Mouse (Mus musculus): ENCODE measurements at regions not wholly inside any gene's neighbourhood (a gene's known extent, or its start where the extent isn't known, plus 50 kb on each side); places are given as distances from the start of the nearest gene placed in this dataset.

- H3K4me1 ChIP-seq (ENCODE audit: insufficient read depth, low read length) = peaks cover 9% of the 10 kb centered on the region; the same call in 1 of the 2 replicates
- peak overlapping the region; percentile 19 for H3K4me3 ChIP-seq (ENCODE audit: low read length)
- H3K27ac ChIP-seq = no peak overlapping the region
- H3K4me2 ChIP-seq (ENCODE audit: low read depth, low read length) = peak overlapping the region; percentile 47
- no peak for TF ChIP-seq CTCF (IDR thresholded peaks at IDR 0.05; ENCODE audit: low read depth)
- H3K27me3 ChIP-seq (ENCODE audit: insufficient read depth, low read length) = no peaks in the 10 kb centered on the region
- DNase-seq (ENCODE audit: low spot score) (peak; percentile 68), ATAC-seq (peak; percentile 55)
- H3K36me3 ChIP-seq (ENCODE audit: insufficient read depth, low read length) = no peaks in the 10 kb centered on the region
- H3K9me3 ChIP-seq (ENCODE audit: low read length) = no peaks in the 10 kb centered on the region
- peak overlapping the region; percentile 28 for H3K9ac ChIP-seq (replicated peaks; ENCODE audit: low read length)
- WGBS = 1% methylated on average over 23 of the region's 23 CpGs
These were observed 136.1 kb upstream of the Gli2 start for GRCm38 (mm10) chr1:119189461-119190066.

- Histone ChIP-seq H3K9ac (replicated peaks; ENCODE audit: low read length) (no peak overlapping the region), H3K27me3 (ENCODE audit: insufficient read depth, low read length) (no peaks in the 10 kb centered on the region), H3K9me3 (ENCODE audit: low read length) (no peaks in the 10 kb centered on the region), H3K4me2 (ENCODE audit: low read depth, low read length) (no peak overlapping the region), H3K27ac (no peak overlapping the region), H3K4me3 (ENCODE audit: low read length) (no peak overlapping the region), H3K36me3 (ENCODE audit: insufficient read depth, low read length) (no peaks in the 10 kb centered on the region), H3K4me1 (ENCODE audit: insufficient read depth, low read length) (peaks cover 8% of the 10 kb centered on the region; the same call in 1 of the 2 replicates)
- TF ChIP-seq CTCF (IDR thresholded peaks at IDR 0.05; ENCODE audit: low read depth) = no peak
- 87% methylated on average over 2 of the region's 2 CpGs for WGBS
- ATAC-seq (no peak), DNase-seq (ENCODE audit: low spot score) (no peak)
These were observed 133.9 kb upstream of the Gli2 start for GRCm38 (mm10) chr1:119187301-119187700.

- ATAC-seq = no peak
- Histone ChIP-seq H3K4me1 (ENCODE audit: insufficient read depth, low read length) (peaks cover 8% of the 10 kb centered on the region; the same call in 1 of the 2 replicates), H3K36me3 (ENCODE audit: insufficient read depth, low read length) (no peaks in the 10 kb centered on the region), H3K4me2 (ENCODE audit: low read depth, low read length) (no peak overlapping the region), H3K4me3 (ENCODE audit: low read length) (no peak overlapping the region), H3K27me3 (ENCODE audit: insufficient read depth, low read length) (no peaks in the 10 kb centered on the region), H3K9ac (replicated peaks; ENCODE audit: low read length) (no peak overlapping the region), H3K27ac (no peak overlapping the region), H3K9me3 (ENCODE audit: low read length) (no peaks in the 10 kb centered on the region)
- 80% methylated on average over 4 of the region's 4 CpGs for WGBS
- DNase-seq (ENCODE audit: low spot score) = no peak
- TF ChIP-seq CTCF (IDR thresholded peaks at IDR 0.05; ENCODE audit: low read depth) = no peak
These were observed 133.4 kb upstream of the Gli2 start for GRCm38 (mm10) chr1:119186856-119187255.

- Histone ChIP-seq H3K4me3 (ENCODE audit: low read length) (no peak overlapping the region), H3K4me1 (ENCODE audit: insufficient read depth, low read length) (no peaks in the 10 kb centered on the region), H3K4me2 (ENCODE audit: low read depth, low read length) (no peak overlapping the region), H3K27ac (no peak overlapping the region), H3K9me3 (ENCODE audit: low read length) (no peaks in the 10 kb centered on the region), H3K36me3 (ENCODE audit: insufficient read depth, low read length) (no peaks in the 10 kb centered on the region), H3K27me3 (ENCODE audit: insufficient read depth, low read length) (no peaks in the 10 kb centered on the region), H3K9ac (replicated peaks; ENCODE audit: low read length) (no peak overlapping the region)
- no peak for TF ChIP-seq CTCF (IDR thresholded peaks at IDR 0.05; ENCODE audit: low read depth)
- DNase-seq (ENCODE audit: low spot score) (no peak), ATAC-seq (no peak)
- 84% methylated on average over 17 of the region's 17 CpGs for WGBS
These were observed 130.3 kb upstream of the Gli2 start for GRCm38 (mm10) chr1:119183558-119184270.

- 84% methylated on average over 5 of the region's 5 CpGs for WGBS
- ATAC-seq = no peak
- TF ChIP-seq CTCF (IDR thresholded peaks at IDR 0.05; ENCODE audit: low read depth) = no peak
These were observed 119.8 kb upstream of the Gli2 start for GRCm38 (mm10) chr1:119173030-119173756.

GRCm38 (mm10) chr1:119167443-119167842 lies 114.0 kb upstream of the Gli2 start:
- no peak overlapping the region for H3K9ac ChIP-seq (replicated peaks; ENCODE audit: low read length)
- H3K27ac ChIP-seq = no peak overlapping the region
- no peak for TF ChIP-seq CTCF (IDR thresholded peaks at IDR 0.05; ENCODE audit: low read depth)
- no peaks in the 10 kb centered on the region for H3K4me1 ChIP-seq (ENCODE audit: insufficient read depth, low read length)
- no peak overlapping the region for H3K4me2 ChIP-seq (ENCODE audit: low read depth, low read length)
- ATAC-seq (no peak), DNase-seq (ENCODE audit: low spot score) (no peak)
- no peak overlapping the region for H3K4me3 ChIP-seq (ENCODE audit: low read length)
- H3K9me3 ChIP-seq (ENCODE audit: low read length) = no peaks in the 10 kb centered on the region
- WGBS = 81% methylated on average over 5 of the region's 5 CpGs
- H3K36me3 ChIP-seq (ENCODE audit: insufficient read depth, low read length) = no peaks in the 10 kb centered on the region
- no peaks in the 10 kb centered on the region for H3K27me3 ChIP-seq (ENCODE audit: insufficient read depth, low read length)

More at GRCm38 (mm10) chr1:119173030-119173756, 119.8 kb upstream of the Gli2 start:
- no peaks in the 10 kb centered on the region for H3K9me3 ChIP-seq (ENCODE audit: low read length)
- H3K36me3 ChIP-seq (ENCODE audit: insufficient read depth, low read length) = no peaks in the 10 kb centered on the region
- H3K4me1 ChIP-seq (ENCODE audit: insufficient read depth, low read length) = no peaks in the 10 kb centered on the region
- H3K9ac ChIP-seq (replicated peaks; ENCODE audit: low read length) = no peak overlapping the region
- no peak overlapping the region for H3K4me3 ChIP-seq (ENCODE audit: low read length)
- no peak overlapping the region for H3K27ac ChIP-seq
- H3K27me3 ChIP-seq (ENCODE audit: insufficient read depth, low read length) = no peaks in the 10 kb centered on the region
- H3K4me2 ChIP-seq (ENCODE audit: low read depth, low read length) = no peak overlapping the region
- DNase-seq (ENCODE audit: low spot score) = no peak

Measured in hindbrain, postnatal 0 days (tissue).